Mouse (Mus musculus) bone marrow, adult 2 months (tissue): ENCODE data around the gene Vps11. TPM values are rescaled to one million over a fixed set of nuclear protein-coding genes. Genes with fewer than 3 reads are reported as not detected.
"Not testable (repeated sequence)": the region's sequence is repeated elsewhere in the genome, so short reads cannot be mapped to it uniquely, and the experiment has no call there.

ENCODE experiments used
- H3K27ac ChIP-seq: fragments of 200-500 bp; 2 replicates; pipeline ENCODE4 v1.5.1; 2012; ENCODE audit warnings: low read depth, mild to moderate bottlenecking, control low read depth, inconsistent platforms, low read length; ENCODE audit not compliant: control insufficient read depth, poor library complexity, insufficient read depth
- H3K4me1 ChIP-seq: fragments of 200-500 bp; 2 replicates; pipeline ENCODE4 v1.6.1; 2011; ENCODE audit warnings: low read length; ENCODE audit not compliant: control insufficient read depth, insufficient read depth
- H3K4me3 ChIP-seq: fragments of 200-500 bp; replicated peaks from 2 replicates; pipeline ENCODE3; 2011; ENCODE audit warnings: mild to moderate bottlenecking, low read depth, low read length, control low read depth; ENCODE audit not compliant: control insufficient read depth
- CTCF ChIP-seq: fragments of 200-500 bp; IDR thresholded peaks from 2 replicates; pipeline ENCODE4 v1.5.1; 2011; ENCODE audit warnings: low read length, control low read depth; ENCODE audit not compliant: control insufficient read depth, insufficient read depth
- POLR2A ChIP-seq: fragments of 200-500 bp; IDR thresholded peaks from 2 replicates; pipeline ENCODE4 v1.6.1; 2011; ENCODE audit warnings: low read depth, mild to moderate bottlenecking, control low read depth, low read length, borderline replicate concordance; ENCODE audit not compliant: control insufficient read depth
- WGBS: fragments of 180-500 bp; shearing (Covaris S2); methylation state at CpG from one replicate; pipeline ENCODE4 v1.1.7; 2018; 5-methylcytosine and 5-hydroxymethylcytosine counted together
- polyA plus RNA-seq: library from polyadenylated mRNA; stranded (reverse); fragments of >200 nt; gene quantifications from 2 replicates; pipeline ENCODE4 v1.2.4, GENCODE M21; 2011; ENCODE audit warnings: low replicate concordance; ENCODE audit not compliant: missing spikeins, insufficient read depth, insufficient read length

The Vps11 gene
- polyA plus RNA-seq, 1 experiment = 29.6 TPM

DNA sequence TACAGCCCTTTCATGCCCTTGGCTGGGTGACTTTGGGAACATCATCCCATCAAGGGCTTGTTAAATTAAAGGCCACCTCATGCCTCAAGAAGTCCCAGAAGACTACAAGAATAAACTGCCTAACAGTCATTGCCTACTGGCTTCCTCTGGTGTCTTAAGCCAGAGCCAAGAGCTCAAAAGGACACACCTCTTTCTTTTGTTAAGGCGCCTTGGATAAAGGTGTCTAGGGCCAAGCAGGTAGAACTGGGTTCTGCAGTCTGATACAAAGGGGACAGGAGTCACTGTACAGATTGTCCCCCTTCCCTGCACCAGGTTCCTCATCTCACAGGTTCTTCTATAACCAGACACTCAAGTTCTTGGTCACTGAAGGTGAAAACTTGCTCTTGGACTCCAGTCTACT is 18.9 kb downstream of the Vps11 start:
- peak overlapping the region; percentile 46 for H3K4me3 ChIP-seq
- no peak for TF ChIP-seq CTCF
- no peak for TF ChIP-seq POLR2A

GRCm38 (mm10) chr9:44342173-44342572 is 19.3 kb downstream of the Vps11 start:
- Histone ChIP-seq H3K4me3 (peak overlapping the region; percentile 87), H3K27ac (peak overlapping the region; percentile 99), H3K4me1 (no peaks in the 10 kb centered on the region; the same call in 1 of the 2 replicates)
- TF ChIP-seq CTCF = no peak
- TF ChIP-seq POLR2A = peak; percentile 99
- WGBS = 49% methylated on average over 3 of the region's 3 CpGs

More for the DNA sequence above, 18.9 kb downstream of the Vps11 start:
- H3K27ac ChIP-seq = peak overlapping the region; percentile 99
- H3K4me1 ChIP-seq = no peaks in the 10 kb centered on the region
- WGBS = 61% methylated on average over 1 of the region's 1 CpGs

- 72% methylated on average over 5 of the region's 5 CpGs for WGBS
- no peak for TF ChIP-seq POLR2A
- TF ChIP-seq CTCF = no peak
- no peaks in the 10 kb centered on the region; the same call in 1 of the 2 replicates for H3K4me1 ChIP-seq
- H3K4me3 ChIP-seq = peak overlapping the region; percentile 87
- H3K27ac ChIP-seq = peak overlapping the region; percentile 89
Observed at GRCm38 (mm10) chr9:44341487-44341886, 20.0 kb downstream of the Vps11 start.

DNA sequence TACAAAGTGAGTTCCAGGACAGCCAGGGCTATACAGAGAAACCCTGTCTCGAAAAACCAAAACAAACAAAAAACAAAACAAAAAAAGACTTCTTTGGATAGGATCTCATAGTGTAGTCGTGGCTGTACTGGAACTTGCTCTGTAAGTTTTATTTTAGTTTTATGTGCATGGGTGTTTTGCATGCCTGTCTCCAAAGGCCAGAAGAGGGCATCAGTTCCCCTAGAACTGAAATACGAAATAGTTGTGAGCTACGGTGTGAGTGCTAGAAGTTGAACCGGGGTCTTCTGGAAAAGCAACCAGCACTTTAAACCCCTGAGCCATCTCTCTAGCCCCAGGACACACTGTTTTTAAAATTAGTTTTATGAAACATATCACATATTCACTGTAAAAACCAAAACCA is 22.9 kb downstream of the Vps11 start:
- Histone ChIP-seq H3K4me1 (no peaks in the 10 kb centered on the region; the same call in 1 of the 2 replicates), H3K4me3 (peak overlapping the region; percentile 58)
- TF ChIP-seq POLR2A (no peak), CTCF (no peak)

GRCm38 (mm10) chr9:44337436-44338169 is 23.9 kb downstream of the Vps11 start:
- Histone ChIP-seq H3K4me1 (no peaks in the 10 kb centered on the region; the same call in 1 of the 2 replicates), H3K27ac (peak overlapping the region; percentile 43; the same call in 1 of the 2 replicates), H3K4me3 (peak overlapping the region; percentile 72)
- no peak for TF ChIP-seq CTCF
- TF ChIP-seq POLR2A = peak; percentile 13; the same call in 1 of the 2 replicates
- WGBS = 84% methylated on average over 9 of the region's 9 CpGs

More for the DNA sequence above, 22.9 kb downstream of the Vps11 start:
- peak overlapping the region; percentile 44; the same call in 1 of the 2 replicates for H3K27ac ChIP-seq
- WGBS = 72% methylated on average over 5 of the region's 5 CpGs

GRCm38 (mm10) chr9:44336964-44337363 is 24.5 kb downstream of the Vps11 start:
- H3K27ac ChIP-seq = no peak overlapping the region
- WGBS = 41% methylated on average over 3 of the region's 3 CpGs
- H3K4me1 ChIP-seq = no peaks in the 10 kb centered on the region; the same call in 1 of the 2 replicates
- TF ChIP-seq POLR2A = no peak
- TF ChIP-seq CTCF = no peak
- peak overlapping the region; percentile 72 for H3K4me3 ChIP-seq

DNA sequence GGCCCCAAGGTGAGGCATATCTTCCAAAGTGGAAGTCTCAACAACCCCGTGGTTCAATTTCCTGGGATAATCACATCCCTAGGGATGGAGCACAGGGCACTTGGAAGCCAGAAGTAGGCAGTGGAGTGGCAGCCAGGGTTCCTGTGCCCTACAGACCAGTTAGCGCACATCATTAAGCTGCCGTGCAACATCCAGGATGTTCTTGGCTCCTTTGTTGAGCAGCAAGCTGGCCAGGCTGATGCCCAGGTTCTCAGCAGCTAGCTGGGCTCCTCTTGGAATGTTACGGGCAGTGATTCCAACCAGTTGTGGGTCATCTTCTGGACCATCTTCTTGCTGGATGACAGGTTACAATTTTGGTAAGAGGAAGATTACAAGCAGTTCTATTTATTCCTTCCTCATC is 25.0 kb downstream of the Vps11 start:
- Histone ChIP-seq H3K27ac (peak overlapping the region; percentile 44; the same call in 1 of the 2 replicates), H3K4me3 (peak overlapping the region; percentile 72)
- not testable (repeated sequence) for H3K4me1 ChIP-seq
- peak; percentile 39; the same call in 1 of the 2 replicates for TF ChIP-seq POLR2A
- WGBS = 48% methylated on average over 4 of the region's 4 CpGs

GRCm38 (mm10) chr9:44336093-44336406 is 25.4 kb downstream of the Vps11 start:
- TF ChIP-seq POLR2A = no peak
- no peak for TF ChIP-seq CTCF
- 3% methylated on average over 5 of the region's 5 CpGs for WGBS
- Histone ChIP-seq H3K4me1 (no peaks in the 10 kb centered on the region; the same call in 1 of the 2 replicates), H3K4me3 (peak overlapping the region; percentile 85), H3K27ac (no peak overlapping the region; the same call in 1 of the 2 replicates)
